Mouse (Mus musculus): ENCODE measurements at regions not wholly inside any gene's neighbourhood (a gene's known extent, or its start where the extent isn't known, plus 50 kb on each side); places are given as distances from the start of the nearest gene placed in this dataset.

DNA sequence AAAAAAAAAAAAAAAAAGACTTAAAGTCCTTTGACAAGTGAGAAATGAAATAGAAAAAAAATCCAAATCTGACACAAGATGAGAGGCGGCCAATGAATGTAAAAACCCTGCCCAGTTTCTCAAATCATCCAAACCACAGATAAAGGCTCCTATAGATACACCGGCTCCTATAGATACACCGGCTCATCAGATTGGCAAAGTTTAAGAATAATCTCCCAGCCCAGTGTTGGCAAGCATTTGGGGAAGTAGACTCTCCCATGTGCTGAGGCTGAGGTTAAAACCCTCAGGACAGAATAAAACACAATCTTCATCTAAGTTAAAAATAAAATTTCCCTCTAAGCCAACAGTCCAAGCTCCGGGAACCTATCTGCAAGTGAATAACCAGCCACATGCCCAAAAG lies 65.2 kb upstream of the Trim2 start:
- Histone ChIP-seq H3K4me1 (ENCODE audit: control insufficient read depth, insufficient read depth, low read length) (no peaks in the 10 kb centered on the region), H3K9me3 (ENCODE audit: control insufficient read depth, low read length) (no peaks in the 10 kb centered on the region), H3K27ac (ENCODE audit: low read depth, low read length) (no peak overlapping the region), H3K9ac (replicated peaks; ENCODE audit: low read depth, low read length) (no peak overlapping the region), H3K4me2 (ENCODE audit: low read depth, low read length) (no peak overlapping the region), H3K4me3 (ENCODE audit: low read depth, low read length) (no peak overlapping the region), H3K36me3 (ENCODE audit: control insufficient read depth, insufficient read depth, low read length) (no peaks in the 10 kb centered on the region), H3K27me3 (ENCODE audit: control insufficient read depth, insufficient read depth, low read length) (no peaks in the 10 kb centered on the region)
- WGBS: 98% methylated on average over 4 of the region's 4 CpGs
- ATAC-seq (ENCODE audit: low read depth): no peak

DNA sequence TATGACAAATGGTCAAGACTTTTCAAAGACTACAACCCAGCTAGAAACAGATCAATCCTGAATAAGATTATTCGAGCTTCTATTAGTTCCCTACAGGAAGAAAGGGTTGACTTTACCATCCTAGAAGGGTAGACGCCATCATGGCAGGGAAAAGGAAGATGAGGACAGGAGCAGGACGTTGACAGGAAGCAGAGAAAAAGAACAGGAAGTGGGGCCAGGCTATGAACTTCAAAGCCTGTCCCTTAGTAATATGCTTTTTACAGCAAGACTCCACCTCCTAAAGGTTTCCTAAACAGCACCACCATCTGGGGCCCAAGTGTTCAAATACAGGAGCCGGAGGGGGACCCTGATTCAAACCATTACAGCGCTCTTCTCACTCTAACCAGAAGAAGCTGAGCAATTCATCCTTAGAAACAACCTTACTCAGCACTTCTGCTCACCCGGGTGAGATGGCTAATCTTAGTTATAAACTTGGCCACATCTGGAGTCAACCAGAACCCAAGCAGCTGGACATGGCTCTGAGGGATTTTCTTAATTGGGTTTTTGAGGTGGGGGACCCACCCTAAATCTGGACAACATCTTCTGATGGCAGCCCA lies 60.6 kb upstream of the Trim2 start:
- no peak overlapping the region for H3K9ac ChIP-seq (replicated peaks; ENCODE audit: low read depth, low read length)
- no peaks in the 10 kb centered on the region for H3K27me3 ChIP-seq (ENCODE audit: control insufficient read depth, insufficient read depth, low read length)
- H3K4me3 ChIP-seq (ENCODE audit: low read depth, low read length): no peak overlapping the region
- H3K36me3 ChIP-seq (ENCODE audit: control insufficient read depth, insufficient read depth, low read length): no peaks in the 10 kb centered on the region
- ATAC-seq (ENCODE audit: low read depth): no peak
- 88% methylated on average over 6 of the region's 6 CpGs for WGBS
- H3K27ac ChIP-seq (ENCODE audit: low read depth, low read length): no peak overlapping the region
- H3K4me1 ChIP-seq (ENCODE audit: control insufficient read depth, insufficient read depth, low read length): no peaks in the 10 kb centered on the region
- H3K9me3 ChIP-seq (ENCODE audit: control insufficient read depth, low read length): no peaks in the 10 kb centered on the region
- no peak overlapping the region for H3K4me2 ChIP-seq (ENCODE audit: low read depth, low read length)

DNA sequence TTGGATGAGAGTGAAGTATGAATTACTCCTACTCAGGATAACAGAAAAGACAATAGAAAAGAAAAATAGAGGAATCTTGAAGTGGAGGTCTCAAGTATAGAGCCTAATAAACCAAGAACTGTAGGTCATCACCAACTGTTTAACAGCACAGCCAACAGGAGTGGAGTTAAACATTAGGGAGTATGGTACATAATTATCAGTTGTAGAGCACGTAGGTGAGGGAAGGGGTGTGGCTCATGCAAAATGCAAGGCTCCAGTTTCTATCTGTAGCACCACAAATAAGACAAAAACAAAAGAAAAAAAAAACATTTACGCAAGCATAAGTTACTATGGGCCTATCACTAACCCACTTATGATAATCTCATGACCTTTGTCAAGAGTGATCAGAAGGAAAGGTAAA lies 52.0 kb upstream of the Trim2 start:
- H3K4me3 ChIP-seq (ENCODE audit: low read depth, low read length): no peak overlapping the region
- H3K9ac ChIP-seq (replicated peaks; ENCODE audit: low read depth, low read length): no peak overlapping the region
- H3K27me3 ChIP-seq (ENCODE audit: control insufficient read depth, insufficient read depth, low read length): no peaks in the 10 kb centered on the region
- no peaks in the 10 kb centered on the region for H3K9me3 ChIP-seq (ENCODE audit: control insufficient read depth, low read length)
- no peaks in the 10 kb centered on the region for H3K36me3 ChIP-seq (ENCODE audit: control insufficient read depth, insufficient read depth, low read length)
- no peak for ATAC-seq (ENCODE audit: low read depth)
- H3K27ac ChIP-seq (ENCODE audit: low read depth, low read length): no peak overlapping the region
- WGBS: 95% methylated on average over 2 of the region's 2 CpGs
- no peak overlapping the region for H3K4me2 ChIP-seq (ENCODE audit: low read depth, low read length)
- H3K4me1 ChIP-seq (ENCODE audit: control insufficient read depth, insufficient read depth, low read length): no peaks in the 10 kb centered on the region

DNA sequence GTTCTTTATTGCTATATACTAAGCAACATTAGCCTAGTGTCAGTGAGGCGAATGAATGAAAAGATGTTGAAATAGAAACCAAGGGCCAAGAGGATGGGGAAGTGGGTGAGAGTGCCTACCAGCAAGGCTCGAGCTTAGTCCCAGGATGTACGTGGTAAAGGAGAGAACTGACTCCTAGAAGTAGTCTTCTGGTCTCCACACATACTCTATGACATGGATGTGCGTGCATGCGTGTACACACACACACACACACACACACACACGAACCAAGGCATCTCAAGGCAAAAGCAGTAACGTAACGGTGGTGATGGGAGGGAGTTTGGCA lies 50.0 kb upstream of the Trim2 start:
- no peak for ATAC-seq (ENCODE audit: low read depth)
- 95% methylated on average over 8 of the region's 8 CpGs for WGBS
- no peak overlapping the region for H3K9ac ChIP-seq (replicated peaks; ENCODE audit: low read depth, low read length)
- H3K27me3 ChIP-seq (ENCODE audit: control insufficient read depth, insufficient read depth, low read length): no peaks in the 10 kb centered on the region
- no peak overlapping the region for H3K4me3 ChIP-seq (ENCODE audit: low read depth, low read length)
- no peak overlapping the region for H3K27ac ChIP-seq (ENCODE audit: low read depth, low read length)
- H3K4me2 ChIP-seq (ENCODE audit: low read depth, low read length): no peak overlapping the region
- H3K4me1 ChIP-seq (ENCODE audit: control insufficient read depth, insufficient read depth, low read length): no peaks in the 10 kb centered on the region
- no peaks in the 10 kb centered on the region for H3K9me3 ChIP-seq (ENCODE audit: control insufficient read depth, low read length)
- no peaks in the 10 kb centered on the region for H3K36me3 ChIP-seq (ENCODE audit: control insufficient read depth, insufficient read depth, low read length)

Data from neural tube, embryonic 14.5 days (tissue).